Mouse (Mus musculus) heart, postnatal 0 days (tissue): ENCODE results near the gene Asphd2.

ENCODE experiments used
- CTCF ChIP-seq: IDR thresholded peaks from 2 replicates; pipeline ENCODE4 v1.5.1; 2016; ENCODE audit warnings: antibody characterized with exemption, control low read depth, low read depth
- EP300 ChIP-seq: IDR thresholded peaks from 2 replicates; pipeline ENCODE4 v1.6.1; 2016; ENCODE audit warnings: antibody characterized with exemption, low read depth

GRCm38 (mm10) chr5:112378716-112379115, 15.9 kb downstream of the Asphd2 start:
- no peak for TF ChIP-seq CTCF
- TF ChIP-seq EP300: no peak
